Mouse (Mus musculus) layer of hippocampus, postnatal 14 days (tissue): Measurements from ENCODE around the gene Bcl9. TPM values are rescaled to one million over a fixed set of nuclear protein-coding genes. Genes with fewer than 3 reads are reported as not detected.

Experiments used
- DNase-seq, 2 experiments: peaks; one replicate each; pipeline ENCODE4 v3.0.0; 2021 to 2022; ENCODE audit warnings: low spot score in 2 of 2, mixed read lengths in 1 of 2
- long read RNA-seq, 2 experiments: library from polyadenylated mRNA; stranded (forward); transcript quantifications; one replicate each; pipeline ENCODE4 v2.0.0; 2021
- total RNA-seq, 2 experiments: library from RNA; stranded (reverse); gene quantifications; 2 replicates each; pipeline ENCODE4 v1.2.3; 2021

Bcl9 gene
- 10 to 100 TPM; 59.7 to 64.8 TPM for total RNA-seq
- long read RNA-seq, experiment 1, partial matches to known transcripts: 6 of 17 reads
- long read RNA-seq, experiment 1, other reads (novel, unspliced or antisense): 11 of 17 reads
- long read RNA-seq, experiment 2, partial matches to known transcripts: 18 of 33 reads
- long read RNA-seq, experiment 2, other reads (novel, unspliced or antisense): 14 of 33 reads

DNA sequence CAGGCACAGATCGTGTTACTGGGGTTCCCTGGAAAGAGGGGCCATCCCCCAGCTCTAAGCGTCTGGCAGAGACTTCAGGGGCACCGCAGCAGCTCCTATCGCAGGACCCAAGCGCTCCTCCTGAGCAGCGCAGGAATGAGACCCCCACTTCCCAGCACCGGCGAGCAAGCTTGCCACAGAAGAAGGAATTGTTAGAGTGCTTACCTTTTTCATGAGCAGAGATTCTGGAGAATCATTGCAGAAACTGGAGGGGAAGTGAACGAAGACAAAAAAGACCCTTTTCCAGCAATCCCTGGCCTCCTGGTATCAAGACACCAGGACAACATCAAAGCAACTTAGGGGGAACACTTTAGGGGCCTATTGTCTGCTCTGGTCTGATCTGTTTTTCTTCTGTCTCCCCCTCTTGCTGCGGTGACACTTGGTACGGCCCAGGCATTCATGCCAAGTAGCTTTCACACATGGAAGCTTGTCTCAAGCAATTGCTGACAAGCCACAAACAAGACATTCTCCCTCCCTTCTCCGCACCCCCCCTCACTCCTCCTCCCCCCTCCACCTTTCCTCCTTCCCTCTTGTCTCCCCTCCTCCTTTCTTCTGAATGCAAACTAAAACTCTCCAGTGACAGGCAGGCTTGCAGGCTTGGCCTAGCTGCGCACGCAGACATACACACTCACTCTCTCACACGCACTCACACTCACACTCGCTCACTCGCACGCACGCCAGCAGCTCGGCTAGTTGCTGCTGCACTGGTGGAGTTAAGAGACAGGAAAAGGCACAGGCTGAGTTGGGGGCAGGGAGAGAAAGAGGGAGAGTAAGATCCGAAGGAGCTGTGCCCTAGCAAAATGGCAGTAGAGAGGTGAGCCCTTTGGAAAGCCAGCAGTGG, at the start of gene Bcl9:
Gene Bcl9, minus strand, starts transcription at position 365 of the 880 bp plus-strand sequence.
- peak; percentile 86 to 93 for DNase-seq

DNA sequence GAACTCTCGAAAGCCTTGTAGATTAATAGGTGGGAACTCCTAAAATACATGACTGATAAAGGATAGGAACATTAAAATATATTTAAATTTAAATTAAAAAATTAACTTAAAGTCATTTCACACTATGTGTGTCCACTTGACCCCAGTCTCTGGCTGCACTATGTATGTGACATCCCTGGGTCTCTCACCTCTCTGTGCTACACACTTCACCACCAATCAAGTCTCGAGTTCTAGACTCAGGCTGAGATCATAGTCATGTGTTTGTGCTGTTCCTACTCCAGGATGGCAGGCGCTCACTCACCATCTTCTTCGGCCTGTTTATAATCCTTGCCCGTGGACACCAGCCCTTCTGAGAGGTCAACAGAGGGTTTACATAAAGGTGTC, 41.5 kb upstream of the Bcl9 start:
- no peak for DNase-seq

DNA sequence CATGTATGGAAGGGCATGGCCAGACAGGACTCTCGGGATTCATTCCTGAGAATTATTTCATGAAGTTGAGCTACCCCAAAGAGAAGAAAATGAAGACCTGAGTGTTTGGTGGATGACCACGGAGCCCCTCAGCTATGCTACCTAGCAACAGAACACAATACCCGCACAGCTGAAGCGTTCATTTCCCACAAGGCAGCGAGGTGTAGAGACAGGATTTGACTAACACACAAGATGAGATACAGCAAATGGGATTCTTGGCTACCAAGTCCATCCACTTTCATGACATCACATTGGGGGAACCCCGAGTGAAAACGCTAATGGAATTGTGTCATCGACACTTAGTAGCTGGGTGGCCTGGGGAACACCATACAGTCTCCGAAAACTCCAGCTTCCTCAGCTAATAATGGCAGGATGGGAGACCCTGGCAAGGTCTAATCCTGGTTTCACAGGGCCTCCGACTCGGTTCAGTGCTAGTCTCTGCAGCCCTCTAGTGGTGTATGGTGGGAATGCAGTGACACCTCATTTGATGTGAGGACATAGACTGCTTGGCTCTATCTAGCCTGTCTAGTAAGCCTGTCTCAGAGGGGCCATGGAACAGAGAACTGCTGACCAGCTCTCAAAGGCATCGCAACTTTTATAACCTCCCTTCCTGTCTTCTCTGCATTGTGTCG, 40.9 kb upstream of the Bcl9 start:
- peak; percentile 95 for DNase-seq

DNA sequence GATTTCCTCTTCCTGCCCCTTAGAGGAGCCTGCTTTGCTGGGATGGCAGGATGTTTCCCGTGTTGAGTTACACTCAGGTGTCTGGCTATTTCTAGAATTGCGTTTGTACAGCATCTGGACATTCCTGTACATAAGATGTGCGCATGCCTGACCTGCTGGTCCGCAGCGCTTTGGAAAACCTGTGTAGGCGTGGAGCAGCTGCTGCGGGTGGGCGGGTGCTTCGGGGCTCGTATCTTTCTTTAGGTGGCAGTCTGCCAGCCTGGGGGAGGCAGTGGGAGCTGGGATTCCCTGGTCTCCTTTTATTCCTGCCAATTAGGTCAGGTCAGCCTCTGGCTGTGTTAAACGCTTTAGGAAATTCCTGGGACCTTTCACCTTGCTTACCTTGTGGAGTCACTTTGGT, 39.6 kb upstream of the Bcl9 start:
- DNase-seq: peak in 1 of 2 experiments; percentile 35

DNA sequence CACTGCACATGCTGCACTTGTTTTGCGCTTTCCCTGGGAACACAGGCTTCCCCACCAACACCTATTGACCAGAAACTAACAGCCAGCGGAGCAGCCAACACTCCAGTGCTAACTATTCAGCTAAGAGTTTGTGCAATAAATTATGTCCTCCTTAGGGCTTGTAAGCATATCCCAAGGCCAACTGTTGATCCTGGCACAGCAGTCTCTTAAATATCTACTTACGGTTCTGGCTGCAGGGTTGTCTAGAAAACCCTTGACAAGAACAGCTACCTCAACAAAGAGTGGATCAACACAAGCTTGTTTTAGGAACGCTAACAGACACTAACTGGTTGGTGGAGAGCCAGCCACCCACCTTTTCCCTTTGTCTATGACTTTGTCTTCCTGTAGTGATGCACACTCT, 38.6 kb upstream of the Bcl9 start:
- no peak for DNase-seq

DNA sequence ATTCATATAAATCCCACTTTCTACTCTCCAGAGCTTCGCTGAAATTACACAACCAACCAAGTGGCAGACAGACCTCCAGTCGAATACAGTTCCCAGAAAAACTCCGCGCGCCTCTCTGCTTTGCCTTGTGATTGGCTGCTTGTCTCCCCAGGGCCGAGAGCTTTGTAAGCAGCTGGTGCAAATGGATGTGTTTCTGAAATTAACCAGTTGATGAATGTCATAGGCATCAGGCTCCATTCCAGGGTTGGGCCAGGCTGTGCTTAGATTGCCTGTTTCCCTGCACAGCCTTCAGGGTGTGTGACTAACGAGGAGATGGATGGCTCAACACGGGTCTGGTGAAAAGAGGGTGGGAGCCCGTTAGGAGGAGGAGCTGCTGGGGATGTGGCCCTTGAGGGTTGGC, 36.9 kb upstream of the Bcl9 start:
- DNase-seq: peak; percentile 41 to 45

DNA sequence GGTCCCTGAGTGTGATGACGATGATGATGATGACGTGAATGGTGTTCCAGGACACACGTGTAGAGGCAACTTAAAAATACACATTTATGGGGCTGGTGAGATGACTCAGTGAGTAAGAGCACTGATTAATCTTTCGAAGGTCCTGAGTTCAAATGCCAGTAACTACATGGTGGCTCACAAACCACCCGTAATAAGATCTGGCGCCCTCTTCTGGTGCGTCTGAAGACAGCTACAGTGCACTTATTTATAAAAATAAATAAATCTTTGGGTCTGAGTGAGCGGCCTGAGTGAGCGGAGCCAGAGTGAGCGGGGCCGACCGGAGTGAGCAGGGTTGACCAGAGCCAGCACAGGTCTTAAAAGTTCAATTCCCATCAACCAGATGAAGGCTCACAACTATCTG, 34.5 kb upstream of the Bcl9 start:
- DNase-seq: no peak

DNA sequence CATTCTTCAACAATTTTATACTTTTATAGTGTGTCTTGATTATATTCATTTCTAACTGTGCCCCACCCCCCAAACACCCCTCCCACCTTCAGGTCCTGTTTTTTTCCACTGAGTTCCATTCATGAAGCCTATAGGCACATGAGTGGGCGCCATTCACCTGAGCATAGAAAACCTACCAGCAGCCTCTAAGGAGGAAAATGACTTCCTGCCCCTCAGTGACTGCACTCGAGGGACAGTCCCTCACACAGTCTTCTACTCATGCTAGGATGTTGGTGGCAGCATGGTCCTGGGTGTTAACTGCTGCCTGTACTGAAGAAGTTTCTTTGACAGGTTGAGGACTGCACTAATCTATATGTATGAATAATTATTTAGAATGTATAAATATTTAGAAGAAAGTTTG, 30.1 kb upstream of the Bcl9 start:
- no peak for DNase-seq

DNA sequence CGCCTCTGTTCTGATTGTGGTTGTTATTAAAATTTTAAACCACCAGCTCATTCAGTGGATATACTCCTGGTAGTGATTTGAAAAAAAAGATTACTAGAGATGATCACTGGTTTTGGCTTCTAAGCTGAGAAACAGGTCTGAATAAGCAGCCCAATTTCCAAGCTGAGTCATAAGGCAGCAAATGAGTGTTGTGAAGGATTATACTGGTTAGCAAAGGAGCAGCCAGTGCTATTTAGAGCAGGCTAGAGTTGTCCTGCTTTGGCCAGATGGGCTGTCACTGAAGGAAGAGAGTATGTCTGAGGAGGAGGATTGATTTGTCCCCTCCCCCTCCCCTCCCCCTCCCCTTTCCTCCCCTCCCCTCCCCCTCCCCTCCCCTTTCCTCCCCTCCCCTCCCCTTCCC, 29.6 kb upstream of the Bcl9 start:
- no peak for DNase-seq

DNA sequence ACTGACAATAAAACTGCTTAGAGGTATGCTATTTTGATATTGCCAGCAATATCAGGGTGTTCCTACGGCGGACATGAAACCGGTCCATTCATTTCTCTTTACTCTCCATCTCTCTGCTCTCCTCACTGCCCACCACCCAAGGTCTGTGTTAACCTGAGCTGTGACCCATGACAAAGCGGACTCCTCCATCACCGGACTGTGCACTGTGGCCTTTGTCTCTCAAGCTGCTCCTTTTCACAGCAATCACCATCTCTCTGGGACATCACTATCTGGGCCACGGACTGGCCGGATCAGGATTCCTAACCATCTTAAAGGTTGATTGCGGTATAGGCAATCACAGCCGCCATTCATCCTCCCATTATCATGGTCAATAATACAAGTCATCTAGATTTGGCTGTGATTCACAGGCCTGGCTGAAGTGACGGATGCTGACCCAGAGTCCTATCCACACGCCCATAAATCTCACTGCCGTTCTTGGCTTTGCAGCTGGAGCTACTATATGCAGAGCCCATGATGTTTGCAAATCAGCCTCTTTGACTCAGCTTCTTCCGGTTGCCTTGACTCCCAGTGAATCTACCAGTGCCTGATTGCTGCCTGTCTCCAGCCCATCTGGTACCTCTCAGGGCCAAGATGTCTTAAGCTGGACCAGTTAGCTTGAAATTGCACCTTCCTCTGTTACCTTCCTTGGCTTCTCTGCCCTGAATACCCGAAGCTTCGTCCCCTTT, 28.1 kb upstream of the Bcl9 start:
- DNase-seq: no peak

DNA sequence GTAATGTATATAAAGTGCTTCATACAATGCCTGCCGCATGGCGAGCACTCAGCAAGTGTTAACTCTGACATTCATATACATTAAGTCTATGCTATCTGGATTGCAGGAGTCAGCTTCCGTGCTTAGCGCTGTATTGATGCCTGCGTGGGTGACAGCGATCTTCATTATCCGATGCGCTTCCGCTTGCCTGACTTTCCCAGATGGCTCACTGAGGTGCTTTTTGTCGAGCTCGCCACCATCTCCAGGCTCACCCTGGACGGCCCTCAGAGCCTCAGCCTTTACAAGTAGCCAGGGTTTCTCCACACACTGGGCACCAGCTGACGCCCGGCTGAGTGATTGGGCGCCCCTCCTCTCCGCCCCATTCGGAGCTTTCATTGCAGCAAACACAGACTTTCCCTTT, 26.3 kb upstream of the Bcl9 start:
- DNase-seq: no peak

DNA sequence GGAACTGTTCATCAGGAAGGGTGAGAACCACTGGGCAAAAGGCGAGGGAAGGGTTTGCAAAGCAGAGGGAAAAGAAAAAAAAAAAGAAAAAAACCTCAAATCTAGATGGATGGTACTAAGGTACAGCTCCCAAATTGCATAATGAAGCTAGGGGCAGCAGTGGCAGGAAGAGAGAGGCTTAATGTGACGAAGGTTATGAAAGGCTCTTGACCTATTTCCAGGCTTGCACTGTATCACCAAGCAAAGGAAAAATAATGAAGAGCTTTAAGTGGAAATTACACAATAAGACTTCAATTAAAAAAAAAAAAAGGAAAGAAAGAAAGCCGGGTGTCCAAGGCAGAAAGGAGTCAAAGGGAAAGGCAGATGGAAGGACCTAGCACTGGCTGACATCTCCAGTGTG, 19.6 kb upstream of the Bcl9 start:
- DNase-seq: no peak

DNA sequence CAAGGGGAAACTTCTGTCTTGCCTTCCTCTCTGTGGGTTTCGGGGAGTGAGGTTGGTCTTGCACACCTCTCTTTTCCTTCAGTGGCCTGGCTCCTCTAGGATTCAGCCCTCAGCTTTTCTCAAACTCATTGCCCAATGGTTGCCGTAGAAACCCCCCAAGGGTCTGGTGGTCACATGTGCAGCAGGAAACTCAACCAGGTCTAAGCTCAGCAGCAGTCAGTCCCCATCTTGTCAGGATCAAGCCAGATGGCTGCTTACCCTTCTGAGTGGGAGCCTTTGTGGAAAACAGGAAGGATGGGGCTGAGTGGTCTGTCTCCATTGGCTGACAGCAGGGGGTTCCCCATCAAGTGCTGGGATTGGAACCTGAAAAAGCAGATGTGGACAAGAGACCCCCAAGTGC, 15.7 kb upstream of the Bcl9 start:
- DNase-seq: no peak

DNA sequence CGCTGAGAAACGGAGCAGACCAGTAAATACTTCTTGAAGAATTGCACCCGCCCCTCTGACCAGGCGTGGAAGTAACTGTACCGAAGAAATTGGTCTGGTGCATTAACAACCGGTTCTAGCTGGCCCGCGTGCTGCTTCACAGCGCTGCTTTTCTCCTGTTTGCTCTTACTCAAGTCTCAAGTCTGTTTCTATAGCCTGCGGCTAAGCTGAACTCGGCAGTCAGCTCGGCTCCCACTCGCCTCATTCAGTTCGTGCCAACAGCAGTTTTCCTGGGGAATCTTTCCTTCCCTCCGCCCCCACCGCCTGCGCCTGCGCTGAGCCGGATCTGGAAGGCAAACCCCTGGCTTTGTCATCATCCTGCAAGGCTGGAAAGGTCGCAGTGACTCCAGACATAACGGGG, 14.3 kb upstream of the Bcl9 start:
- peak; percentile 57 to 60 for DNase-seq

DNA sequence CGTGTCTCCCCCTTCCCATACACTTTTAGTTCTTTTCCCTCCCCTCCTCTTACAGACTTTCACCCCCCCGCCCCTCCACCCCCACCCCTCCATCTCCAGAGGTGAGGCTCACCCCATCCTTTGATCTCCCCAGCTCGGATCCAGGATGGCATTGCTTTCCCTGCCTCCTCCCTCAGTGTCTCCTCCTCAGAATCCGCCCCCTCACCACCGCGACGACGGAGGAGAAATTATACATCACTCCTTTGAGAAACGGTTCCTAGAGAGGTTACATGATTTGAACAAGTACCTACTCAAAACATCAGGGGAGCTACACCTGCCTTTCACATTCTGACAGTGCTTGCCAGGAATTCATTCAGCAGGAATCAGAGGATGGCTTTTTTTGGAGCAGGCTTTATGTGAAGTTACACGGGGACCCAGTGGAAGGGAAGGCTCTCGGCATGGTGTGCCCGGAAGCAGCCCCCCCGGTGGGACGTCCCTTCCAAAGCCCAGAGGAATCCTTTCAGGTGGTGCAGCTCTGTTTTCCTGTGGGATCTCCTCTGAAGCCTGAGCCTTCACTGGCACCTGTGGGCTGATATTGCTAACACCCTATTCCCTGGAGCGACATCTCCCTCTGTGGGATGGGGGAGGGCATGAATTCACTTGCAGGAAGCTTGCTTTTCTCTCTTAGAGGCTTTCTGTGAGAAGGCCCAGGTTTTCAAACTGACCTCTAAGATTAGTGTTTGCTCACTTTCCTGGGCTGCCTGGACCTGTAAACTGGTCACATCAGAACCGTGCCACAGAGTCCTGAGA, 12.2 kb upstream of the Bcl9 start:
- no peak for DNase-seq

DNA sequence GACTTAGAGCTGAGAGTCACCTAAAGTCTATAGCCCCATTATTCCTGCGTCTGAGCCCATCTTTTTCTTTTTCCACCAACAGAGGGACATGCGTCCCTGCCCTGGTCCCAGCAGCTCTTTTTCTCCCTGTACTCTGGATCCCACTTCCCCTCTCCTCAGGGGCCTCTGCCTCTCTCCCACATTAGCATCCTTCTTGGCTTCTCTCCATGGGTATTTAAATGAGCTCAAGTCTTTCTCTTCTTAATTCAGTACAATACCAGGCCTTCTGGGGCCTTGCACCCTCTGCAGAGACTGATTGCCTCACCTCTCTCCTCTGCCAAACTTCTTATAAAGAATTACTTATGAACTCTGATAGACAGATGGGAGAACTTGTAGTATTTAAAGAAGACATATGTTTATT, 10.7 kb upstream of the Bcl9 start:
- no peak for DNase-seq

DNA sequence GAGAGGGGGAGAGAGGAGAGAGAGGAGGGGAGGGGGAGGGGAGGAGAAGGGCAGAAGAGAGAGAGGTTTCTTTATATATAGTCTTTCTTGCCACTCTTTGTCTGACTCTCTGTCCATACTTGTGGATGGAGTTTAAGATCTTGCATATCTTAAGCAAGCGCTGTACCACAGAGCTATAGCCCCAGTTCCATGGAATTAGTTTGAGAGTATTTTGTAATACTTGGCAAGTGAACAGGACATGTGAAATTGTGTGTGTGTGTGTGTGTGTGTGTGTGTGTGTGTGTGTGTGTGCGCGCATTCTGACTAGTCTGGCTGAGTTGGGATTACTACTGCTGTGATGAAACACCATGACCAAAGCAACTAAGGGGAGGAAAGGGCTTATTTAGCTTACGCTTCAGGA, 8.2 kb upstream of the Bcl9 start:
- no peak for DNase-seq

DNA sequence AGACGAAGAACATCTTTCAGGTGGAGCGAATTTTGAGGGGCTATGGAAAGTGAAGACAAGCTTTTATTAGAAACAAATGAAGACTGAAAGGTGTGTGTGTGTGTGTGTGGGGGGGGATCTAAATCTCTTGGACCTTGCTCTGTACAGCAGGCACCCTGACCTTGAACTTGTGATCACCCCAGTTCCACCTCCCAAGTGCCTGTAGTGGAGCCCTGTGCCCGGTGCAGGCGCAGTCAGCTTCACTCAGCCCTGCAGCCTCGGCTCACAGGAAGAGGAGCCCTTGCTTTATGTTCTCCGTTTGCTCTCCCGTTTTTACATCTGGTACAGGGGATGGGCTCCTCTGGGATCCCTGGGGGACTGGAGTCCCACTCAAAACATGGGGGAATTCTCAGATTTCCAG, 3.9 kb upstream of the Bcl9 start:
- no peak for DNase-seq

DNA sequence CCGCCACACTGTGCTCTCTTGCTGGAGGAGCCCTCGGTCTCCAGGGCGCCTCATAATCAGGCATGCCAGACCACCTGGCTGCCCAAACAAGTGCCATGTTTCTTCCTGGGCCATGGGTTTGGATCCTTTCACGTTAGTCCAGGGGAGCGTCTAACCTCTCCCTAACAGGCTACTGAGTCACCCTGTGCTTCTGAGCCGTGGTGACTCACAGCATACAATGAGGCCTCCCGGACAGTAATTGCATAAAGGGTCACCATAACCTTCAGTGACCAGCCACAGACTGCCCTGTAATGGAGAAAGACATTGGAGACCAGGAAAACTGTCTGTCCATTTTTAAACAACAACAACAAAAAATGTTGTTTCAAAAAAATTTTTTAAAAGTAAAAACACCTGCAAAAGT, 2.7 kb upstream of the Bcl9 start:
- DNase-seq: no peak

DNA sequence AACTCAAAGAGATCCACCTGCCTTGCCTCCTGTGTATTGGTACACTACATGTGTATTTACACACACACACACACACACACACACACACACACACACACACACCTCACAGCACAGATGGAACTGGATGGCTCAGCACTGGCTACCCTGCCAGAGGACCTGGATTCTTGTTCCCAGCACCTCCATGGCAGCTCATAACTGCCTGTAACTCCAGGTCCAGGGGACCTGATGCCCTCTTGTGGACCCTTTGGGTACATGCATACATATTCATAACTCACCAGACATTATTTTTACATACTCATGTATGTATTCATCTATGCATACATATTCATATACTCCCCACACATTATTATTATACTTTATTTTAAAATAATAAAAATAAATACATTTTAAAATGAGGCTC, 2.2 kb upstream of the Bcl9 start:
- no peak for DNase-seq
